Mouse (Mus musculus): Measurements from ENCODE around the gene Eif3m.

DNA sequence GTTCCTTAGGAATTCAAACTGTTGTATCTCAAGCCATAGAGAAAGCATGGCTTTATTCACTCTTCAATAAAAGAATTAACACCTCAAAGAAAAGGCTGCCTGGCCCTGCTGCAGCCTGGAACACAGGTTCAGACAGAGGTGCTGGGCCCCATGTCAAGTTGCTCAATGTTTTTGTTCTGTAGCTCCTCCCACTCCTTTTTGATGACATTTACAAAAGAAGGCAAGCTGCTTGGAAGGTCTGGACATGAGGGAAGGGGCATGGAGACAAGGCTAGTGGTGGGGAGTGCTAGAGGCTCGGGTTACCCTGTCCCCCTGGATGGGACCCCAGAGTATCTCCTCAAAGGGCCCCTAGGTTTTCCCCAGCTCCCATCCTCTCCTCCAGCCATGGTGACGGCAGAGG is 35.2 kb downstream of the Eif3m start:
- TF ChIP-seq POLR2A (IDR thresholded peaks at IDR 0.05; ENCODE audit: borderline replicate concordance, insufficient read depth, low read length), result no peak
- no peak for TF ChIP-seq CTCF (IDR thresholded peaks at IDR 0.05; ENCODE audit: borderline replicate concordance, insufficient read depth, low read depth, low read length)

All from cerebellum, adult 2 months (tissue).